Mouse (Mus musculus) spleen, adult 12 weeks (tissue): Measurements from ENCODE around the gene Wipi1.
A peak's percentile ranks its signal among the peaks of the same experiment; 100 is the strongest.

Experiments used
- DNase-seq: peaks from one replicate; pipeline ENCODE4 v3.0.0; 2022; ENCODE audit warnings: low spot score

The Wipi1 gene

DNA sequence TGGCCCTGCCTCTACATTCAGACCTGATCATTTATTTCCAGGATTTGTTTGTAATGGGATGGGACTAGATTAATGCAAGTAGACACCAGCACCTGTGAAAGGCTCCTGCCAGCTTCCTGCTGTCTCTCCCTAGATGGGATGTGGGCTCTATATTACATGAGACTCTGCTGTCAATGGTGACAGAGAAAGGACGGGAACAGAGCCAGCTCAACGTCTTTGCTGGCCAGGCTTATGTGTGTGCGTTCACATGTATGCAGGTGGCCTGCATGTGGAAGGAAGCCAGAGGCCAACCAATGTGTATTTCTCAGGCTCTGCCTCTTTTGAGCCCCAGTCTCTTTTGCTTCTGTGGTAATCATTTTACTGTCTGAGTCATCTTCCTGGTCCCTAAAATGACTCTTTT, 33.2 kb downstream of the Wipi1 start:
- DNase-seq: no peak

DNA sequence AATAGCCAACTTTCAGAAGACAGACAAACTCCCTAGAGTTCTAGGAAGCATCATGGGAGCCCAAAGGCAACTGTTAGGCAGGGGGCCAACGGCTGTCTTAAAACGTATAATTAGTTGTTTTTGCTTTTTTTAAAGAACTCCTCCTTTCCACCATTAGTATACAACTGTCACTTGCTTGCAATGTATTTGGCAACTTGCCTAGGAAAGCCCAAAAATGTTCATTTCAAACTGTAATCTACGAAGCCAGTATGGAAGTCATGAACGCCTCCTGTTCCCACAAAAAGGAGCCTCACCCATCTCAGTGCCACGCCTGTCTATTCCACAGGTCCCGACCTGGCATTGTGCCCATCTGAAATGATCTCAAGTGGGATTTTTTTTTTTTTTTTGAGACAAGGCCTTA, 35.9 kb downstream of the Wipi1 start:
- DNase-seq: no peak

DNA sequence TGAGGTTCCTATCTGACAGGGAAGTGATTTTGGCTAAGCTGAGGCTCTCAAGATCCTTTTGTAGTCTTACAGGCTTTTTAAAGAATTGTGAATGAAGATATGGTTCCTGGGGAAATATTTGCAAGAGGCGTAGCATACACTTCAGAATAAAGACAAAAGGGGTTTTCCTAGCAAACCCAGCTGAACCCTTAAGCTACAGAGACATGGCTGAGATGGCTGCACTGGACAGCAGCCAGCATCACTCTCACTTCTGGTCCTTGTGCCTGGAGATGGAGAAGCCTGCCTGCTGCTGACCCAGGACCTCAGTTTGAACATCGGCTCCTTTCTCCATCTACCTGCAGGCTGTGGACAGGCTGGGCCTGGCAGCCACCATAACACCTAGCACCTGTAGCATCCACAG, 37.2 kb downstream of the Wipi1 start:
- DNase-seq: no peak

DNA sequence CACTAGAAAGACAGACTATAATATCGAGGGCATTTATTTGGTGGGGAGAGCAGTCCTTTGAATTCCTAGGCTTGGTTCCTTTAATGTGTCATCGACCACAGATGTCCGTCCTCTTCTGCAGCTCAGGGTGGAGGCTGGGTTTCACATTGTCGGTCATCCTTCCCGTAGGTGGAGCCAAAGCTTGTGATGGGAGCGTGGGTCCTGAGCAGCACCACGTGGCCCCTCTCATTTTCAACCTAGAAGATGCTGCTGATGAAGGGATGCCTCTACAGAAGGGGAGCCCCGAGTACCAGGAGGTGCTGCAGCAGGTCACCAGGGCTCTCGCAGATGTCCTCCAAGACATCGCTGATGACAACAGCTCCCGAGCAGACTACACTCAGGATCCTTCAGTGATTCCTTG, 39.7 kb downstream of the Wipi1 start:
- DNase-seq: no peak

DNA sequence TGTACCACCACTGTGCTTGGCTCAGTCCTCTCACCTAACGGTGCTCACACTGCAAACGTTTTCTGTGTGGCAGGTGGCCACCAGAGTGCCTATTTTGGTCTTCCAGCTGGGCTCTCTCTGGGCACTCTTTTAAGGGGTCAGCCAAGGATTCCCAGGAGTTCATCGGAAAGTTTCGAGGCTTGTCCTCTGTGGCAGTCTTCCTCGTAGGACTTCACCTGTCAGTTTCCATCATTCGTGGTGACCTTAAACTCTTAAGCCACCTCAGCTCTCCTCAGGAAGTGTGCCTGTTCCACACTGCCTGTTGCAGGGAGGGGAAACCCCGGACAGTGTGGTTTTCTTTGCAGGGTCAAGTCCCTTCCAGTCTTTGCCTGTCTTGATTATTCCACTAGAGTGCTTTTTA, 42.0 kb downstream of the Wipi1 start:
- no peak for DNase-seq

DNA sequence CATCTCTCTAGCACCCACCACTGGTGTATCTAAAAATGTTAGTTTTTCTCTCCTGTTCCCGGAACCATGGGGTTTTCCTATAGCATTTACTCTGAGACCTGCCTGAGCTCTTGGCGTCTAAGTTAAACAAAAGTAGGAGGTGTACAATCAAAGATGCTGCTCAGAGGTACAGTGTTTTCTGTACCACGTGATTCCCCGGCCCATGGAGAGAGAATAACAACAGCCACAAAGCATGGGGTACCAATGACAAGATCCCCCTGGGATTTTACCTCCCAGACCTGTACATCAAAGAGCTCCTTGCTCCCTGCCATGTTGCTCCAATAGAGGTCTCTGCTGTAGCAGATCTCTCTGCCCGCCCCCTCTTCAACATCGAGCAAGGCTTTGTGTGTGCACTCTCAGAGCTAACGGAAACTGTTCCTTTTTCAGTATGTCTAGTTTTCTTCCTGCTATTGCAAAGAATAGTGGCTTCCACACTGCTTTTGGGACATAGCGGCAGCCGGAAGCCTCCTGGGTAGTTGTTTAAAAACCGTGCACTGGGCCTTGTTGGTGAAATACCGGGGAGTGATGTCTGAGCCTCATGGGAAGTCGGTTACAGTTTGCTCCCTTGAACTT, 42.7 kb downstream of the Wipi1 start:
- DNase-seq: no peak

DNA sequence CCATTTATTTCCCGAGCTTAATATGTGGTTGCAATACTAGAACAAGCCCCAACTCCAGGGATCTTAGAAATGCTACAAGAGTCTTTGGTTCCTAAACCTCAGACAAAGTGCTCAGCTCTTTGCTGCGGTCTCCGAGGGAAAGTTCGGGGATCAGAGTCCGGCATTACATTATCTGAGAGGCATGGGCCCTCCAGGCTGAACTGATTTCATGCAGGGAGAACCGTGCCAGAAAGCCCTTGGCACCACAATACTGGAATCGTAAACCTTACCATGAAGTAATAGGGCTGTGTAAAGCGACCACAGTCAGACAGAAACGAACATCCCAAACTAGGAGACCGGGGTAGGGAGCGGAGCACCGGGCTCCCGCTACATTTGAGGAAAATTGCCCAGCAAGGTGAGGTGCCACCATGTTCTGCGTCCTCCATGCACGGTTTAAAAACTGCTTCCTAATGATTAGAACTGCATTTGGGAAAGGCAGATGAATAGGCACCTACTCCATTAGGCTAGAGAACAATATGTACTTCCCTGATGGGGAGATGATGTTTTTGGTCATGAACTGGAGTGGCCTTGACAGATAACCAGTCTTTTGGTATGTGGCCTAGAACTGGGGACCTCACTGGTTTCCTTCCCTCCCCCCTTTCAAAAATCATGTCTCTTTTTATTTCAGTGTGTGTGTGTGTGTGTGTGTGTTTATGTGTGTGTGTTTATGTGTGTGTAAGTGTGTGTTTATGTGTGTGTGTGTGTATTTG, 47.1 kb downstream of the Wipi1 start:
- DNase-seq: no peak

DNA sequence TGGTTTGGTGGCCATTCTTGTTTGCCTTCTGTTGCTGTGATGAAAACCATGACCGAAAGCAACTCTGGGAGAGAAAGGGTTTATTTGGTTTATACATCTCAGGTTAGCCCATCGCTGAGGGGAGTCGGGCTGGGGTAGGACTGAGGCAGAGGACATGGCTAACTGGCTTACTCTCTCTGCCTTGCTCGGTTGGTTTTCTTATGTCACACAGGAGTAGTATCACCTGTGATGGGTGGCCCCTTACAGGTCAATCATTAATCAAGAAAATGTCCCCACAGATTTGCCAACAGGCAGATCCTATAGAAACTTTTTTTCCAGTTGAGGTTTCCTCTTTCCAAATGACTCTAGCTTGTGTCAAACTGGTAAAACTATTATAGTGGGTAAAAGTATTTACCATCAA, 48.1 kb downstream of the Wipi1 start:
- DNase-seq: no peak

DNA sequence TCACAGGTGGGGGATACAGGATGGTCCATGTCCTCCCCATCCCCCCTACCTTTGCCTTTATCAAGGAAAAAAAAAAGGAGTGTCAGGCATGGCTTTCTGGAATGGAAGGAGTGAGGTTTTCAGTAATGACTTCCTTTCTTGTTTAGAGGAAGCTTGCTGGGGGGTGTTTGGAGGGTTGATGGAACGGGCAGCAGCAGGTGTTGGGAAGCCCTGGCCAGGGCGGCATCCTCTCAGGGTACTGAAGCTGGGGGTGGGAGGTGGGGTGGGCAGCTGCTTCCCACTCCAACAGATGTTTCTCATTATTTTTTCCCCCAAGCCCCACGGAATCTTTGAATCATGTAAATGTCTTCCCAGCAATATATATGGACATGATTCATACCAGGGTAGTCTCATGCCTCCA, 50.3 kb downstream of the Wipi1 start:
- no peak for DNase-seq

DNA sequence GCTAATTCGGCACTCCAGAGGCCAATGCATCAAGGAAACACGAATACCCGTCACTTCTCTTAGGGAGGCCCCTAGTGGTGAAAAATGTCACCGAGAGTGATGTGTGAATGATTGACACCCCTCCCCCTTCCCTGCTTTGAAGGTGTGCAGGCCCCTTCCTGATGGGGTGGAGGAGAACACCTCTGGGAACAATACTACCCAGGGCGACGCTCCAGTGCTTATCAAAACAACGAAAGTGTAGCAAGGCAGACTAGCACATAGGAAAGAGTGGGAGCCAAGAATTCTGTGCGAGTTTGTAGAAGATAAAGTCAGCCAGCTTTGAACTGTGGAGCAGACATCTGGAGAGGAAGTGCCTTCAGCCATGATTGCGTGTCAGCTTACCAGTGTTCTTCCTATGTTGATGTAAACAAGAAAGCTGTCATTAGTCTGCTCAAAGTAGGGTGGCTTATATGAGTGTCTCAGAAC, 50.9 kb downstream of the Wipi1 start:
- DNase-seq: peak; percentile 53

DNA sequence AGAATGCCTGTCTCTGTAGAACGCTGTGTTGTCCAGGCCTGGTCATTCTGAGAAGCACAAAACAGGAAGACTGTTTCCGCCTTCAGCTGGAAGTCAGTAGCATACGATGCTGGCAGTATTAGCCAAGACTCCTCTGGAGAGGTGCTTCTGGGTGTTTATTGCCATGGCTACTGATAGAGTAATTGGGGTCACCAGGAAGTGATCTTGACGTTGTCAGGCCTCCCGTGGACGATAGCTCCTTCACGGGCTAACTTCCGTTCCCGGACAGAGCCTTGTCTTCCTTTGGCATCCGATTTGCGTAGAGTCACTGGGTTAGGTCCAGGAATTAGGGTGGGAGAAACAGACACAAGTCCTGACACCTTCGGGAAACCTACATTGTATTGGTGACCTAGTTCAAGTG, 52.5 kb downstream of the Wipi1 start:
- DNase-seq: no peak

DNA sequence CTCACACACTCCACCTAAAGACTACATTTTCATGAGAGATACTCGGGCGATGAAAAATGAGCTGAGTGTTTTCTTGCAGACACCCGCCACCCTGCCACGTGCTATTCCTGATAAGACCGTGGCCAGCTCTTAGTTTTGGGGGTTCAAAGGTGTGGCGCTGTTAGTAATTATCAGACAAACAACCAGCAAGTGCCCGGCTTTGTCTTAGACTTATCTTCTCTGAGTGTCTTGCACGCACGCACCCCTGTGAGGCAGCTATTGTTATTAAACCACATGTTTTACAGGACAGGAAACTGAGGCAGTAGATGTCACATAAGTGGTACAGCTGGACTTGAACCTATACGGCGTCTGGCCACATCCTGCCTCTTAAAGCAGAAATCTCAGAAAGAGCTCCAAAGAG, 54.3 kb downstream of the Wipi1 start:
- DNase-seq: peak; percentile 55

DNA sequence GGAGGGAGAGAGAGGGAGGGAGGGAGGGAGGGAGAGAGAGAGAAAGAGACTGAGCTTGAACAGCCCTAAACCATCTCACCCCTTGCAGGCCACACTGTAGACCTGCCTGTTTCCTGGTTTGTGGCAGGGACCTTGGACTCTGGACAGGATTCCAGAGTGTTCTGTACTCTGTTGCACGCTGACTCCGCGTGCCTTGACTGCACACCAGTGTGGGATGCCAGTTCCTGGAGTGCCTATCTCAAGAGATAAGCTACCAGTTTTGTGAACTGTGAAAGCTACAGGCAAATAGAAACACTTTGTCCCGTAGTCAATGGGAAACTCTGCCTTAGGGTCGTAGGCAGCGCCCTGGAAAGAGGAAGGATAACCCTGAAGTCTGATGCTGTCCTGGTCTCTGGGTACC, 55.6 kb downstream of the Wipi1 start:
- DNase-seq: no peak

DNA sequence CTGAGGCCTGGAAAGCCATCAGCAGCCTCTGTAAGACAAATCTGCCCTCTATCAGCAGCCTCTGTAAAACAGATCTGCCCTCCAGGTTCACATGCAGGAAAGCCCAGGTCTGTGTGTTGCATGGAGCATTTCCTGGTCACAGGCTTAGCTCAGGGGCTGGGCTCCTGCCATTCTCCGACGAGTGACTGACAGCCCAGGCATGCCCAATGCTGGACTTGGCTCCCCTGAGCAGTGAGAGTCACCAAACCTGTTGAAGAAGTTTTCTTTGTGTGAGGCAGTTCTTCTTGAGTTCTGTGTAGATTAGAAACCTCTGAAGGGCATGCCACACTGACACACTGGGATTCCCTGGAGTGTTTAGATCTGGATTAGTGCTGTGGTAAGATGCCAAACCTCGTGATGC, 57.3 kb downstream of the Wipi1 start:
- DNase-seq: no peak

DNA sequence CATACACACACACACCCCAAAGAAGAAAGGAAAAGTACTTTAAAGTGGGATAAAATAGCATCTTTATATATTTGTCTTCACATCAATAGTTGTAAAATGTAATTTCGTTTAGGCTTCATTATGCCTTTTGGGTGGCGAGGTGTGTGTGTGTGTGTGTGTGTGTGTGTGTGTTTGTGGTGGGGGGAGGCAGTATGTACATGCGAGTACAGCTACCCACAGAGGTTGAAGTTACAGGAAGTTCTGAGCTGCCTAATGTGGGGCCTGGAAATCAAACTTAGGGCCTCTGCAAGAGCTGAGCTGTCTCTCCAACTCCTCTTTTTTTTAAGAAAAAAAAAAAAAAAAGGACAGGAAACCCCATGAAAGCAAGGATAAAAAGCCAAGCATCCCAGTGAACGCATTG, 57.8 kb downstream of the Wipi1 start:
- no peak for DNase-seq

DNA sequence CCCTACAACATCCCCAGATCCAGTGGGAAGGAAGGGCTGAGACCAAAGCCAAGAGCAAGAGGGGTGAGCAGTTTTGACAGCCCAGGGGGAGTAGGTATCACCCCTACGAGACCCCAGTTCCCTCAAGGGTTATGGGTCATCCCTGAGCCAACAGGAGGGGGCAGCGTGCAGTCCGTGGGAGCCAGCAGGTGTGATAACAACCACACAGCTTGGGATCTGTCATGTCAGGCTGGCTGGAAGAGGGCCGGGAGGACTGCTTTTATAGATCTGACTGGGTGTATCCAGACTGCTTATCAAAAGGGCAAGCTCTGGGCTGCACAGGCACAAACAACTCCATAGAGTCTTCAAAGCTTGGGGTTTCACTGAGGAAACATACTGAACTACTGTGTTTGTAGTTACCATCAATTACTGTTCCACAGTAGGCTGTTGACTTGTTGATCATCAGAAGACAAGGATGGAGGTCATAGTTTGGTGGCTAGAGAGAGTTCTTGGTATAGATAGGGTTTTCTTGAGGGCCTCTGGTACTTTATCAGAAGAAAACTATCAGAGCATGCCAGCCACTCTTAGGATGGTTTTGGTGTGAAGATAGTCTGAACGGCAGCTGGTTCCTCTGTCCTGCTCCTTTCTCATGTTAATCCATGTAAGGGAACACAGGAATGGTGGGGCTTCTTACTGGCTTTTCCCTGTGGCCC, 62.0 kb downstream of the Wipi1 start:
- DNase-seq: peak; percentile 70

DNA sequence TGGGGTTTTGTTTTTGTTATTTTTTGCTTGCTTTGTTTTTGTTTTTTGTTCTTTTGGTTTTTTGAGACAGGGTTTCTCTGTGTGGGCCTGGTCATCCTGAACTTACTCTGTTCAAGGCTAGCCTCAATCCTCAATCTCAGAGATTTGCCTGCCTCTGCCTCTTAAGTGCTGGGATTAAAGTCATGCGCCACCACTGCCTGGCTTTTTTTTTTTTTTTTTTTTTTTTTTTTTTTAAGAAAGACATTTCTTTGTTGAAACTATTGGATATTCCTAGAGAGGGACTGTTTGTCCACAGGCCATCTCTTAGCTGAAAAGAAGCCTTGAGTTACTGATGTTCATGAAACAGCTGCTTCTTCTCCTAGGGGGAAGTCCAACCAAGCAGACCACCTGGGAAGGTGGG, 64.1 kb downstream of the Wipi1 start:
- no peak for DNase-seq

DNA sequence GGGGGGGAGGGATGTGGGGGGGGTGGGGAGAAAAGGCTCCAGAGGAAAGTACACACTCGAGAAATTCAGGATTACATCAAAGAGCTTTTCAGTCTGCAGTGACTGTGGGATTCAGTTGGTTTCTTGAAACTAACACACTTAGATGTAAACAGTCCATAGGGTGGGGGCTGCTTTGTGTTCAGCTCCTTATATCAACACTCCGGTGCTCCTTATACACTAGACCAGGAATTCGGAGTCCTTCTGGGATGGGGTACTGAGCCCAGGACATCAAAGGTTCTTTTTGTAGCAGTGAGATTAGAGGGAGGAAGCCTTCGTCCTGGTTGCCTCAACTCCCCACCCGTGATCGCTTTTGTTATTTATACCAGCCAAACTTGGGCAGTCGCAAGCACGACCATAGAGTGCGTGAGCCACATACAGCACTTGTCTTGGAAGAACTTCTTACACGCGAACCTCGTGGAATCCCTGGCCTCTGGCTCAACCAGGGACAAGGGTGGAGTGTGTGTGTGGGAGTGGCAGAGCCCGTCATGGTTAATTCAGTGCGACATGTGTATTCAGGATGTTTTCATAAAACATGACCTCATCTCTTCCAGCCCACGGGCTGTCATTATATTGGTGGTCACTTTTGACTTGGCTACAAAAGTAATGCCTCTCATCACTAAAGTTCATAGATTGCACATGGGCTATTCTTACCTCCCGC, 65.3 kb downstream of the Wipi1 start:
- no peak for DNase-seq

DNA sequence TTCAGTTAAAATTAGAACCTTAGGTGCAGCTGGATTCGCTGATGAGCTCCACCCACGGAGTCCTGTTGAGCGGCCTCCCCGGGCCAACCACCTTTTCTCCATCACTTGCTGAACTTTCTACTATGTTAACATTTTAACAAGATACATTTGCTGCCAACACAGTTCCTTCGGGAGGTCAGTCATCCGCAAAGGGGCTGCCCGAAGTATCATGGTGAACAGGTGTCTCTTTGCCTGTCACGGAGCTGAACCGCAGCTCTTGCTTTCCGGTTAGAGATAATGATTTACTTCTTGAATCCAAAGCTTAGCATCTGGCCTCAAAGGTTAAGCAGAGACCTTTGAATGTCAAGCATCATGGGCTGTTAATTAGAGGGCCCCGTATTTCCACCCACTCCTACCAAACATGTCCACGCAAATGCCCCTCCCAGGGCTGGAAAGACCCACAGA, 66.0 kb downstream of the Wipi1 start:
- DNase-seq: no peak

DNA sequence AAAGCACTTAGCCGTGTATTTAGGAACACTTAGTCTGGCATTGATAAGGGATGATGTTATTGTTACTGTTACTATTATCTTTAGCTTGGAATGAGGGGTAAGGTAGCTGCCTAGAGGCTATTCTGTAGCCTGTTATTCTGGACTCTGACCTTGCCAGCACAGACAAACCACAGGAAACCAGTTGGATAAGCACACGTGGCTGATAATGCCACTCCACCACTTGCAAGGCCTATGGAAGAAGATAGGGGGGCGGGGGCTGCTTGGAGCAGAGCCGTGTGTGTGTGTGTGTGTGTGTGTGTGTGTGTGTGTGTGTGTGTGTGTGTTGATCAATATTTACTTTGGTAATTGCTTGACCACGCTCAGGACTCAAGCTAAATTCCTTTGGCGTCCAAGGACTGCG, 66.5 kb downstream of the Wipi1 start:
- DNase-seq: no peak

DNA sequence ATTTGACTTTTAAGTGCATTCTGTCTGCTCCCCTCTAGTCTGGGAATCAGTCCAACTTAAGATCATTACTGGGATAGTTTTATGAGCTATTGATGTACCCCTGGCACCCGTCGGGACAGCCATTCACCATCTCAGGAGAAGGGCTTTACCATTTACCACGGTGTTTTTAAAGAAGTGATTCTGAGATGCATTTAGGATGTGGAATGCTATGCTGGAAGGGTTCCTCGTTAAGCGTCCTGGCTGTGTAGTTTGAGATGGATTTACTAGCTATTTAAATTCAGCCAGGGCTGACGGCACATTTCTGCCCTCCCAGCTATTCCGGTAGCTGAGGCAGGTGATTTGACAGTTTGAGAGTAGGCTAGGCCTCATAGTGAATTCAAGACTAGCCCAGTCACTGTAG, 67.3 kb downstream of the Wipi1 start:
- no peak for DNase-seq

DNA sequence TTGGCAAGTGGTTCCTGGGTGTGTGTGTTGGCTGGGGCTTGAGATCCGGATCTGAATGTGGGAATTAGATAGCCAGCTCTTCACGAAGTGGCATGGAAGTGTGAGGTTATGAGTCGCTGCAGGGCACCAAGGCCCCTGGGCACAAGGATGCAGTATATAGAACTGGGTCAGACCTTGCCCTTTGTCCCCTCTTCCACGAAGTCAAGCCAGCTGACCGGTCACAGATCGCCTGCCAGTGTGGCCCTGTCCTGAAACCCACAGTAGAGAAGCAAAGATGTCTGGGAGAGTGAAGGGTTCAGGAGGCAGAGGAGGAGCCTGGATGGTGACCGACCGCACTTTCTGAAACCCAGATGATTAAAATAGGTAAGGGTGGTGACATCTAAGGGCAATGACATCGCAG, 68.3 kb downstream of the Wipi1 start:
- no peak for DNase-seq

DNA sequence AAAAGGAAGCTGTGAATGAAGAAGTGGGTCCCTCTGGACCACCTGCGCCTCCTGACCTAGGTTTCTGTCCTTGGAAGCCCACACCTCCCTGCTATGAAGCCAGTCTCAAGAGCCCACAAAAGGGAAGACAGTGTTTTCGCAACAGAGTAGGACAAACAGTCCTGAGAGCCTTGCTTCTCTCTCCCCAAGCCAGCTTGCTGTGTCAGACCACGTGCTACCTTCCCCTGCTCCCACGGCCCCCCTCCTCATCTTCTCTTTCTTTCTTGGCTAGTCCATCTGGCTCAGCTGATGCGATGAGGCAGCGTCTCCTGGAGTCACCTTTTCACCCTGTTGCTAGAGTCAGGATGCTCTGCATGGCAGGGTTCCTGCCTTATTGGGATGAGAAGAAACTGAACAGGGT, 72.5 kb downstream of the Wipi1 start:
- no peak for DNase-seq
